Mouse (Mus musculus) kidney, postnatal 14 days (tissue): ENCODE results near the gene Nobox.

Experiments
- DNase-seq: peaks from one replicate; pipeline ENCODE4 v3.0.0; 2022; ENCODE audit warnings: mixed read lengths

Nobox gene

DNA sequence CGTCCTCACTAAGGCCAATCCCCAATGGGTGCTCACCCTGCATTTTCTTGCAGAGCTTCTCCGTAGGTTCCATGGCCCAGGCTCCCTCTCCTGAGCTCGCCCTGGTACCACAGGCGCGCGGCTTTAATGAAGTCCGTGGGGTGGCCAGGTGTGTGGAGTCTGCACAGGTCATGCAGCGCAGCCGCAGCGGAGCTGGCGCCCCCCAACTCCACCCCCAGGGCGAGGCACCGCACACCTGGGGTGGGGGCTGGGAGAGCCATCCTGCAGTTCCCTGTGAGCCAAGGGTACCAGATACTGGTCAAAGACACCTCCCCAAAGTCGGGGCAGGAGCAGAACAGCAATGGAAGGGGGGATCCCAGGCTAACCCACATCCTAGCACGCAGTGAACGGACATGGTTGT lies at the start of gene Nobox:
TSS of gene Nobox (minus strand) at position 101 of the 400 bp plus-strand sequence.
- no peak for DNase-seq

DNA sequence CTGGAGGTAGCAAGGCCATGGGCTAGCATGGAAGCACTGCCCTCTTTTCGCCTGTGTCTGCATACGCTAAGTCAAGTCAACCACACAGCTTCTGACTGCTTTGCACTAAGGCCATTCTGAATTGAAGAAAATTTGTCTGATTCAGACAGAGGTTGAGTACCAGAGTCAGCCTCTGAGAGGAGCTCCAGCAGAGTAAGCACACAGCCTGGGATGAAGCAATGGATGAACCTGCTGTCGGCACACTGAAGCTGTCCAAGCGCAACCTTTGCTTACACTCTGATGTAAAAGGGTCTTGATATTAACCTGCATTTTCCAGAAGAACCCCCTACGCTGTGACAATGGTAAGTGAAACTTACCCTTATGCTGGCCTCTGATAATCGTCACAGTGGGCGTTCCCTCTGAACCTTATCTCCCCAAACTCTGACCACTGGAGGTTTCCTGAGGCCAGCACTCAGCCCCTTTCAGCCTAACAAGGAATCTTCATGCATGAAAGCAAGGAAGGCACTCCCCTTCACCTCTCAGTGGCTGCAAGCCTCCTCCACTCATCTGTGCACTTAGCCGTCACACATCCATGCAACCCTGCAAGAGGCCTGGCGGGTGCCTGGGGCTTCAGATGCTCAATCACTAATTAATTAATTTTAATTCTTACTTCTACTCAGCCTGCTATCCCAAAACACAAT lies 45.3 kb upstream of the Nobox start:
- DNase-seq, result no peak

DNA sequence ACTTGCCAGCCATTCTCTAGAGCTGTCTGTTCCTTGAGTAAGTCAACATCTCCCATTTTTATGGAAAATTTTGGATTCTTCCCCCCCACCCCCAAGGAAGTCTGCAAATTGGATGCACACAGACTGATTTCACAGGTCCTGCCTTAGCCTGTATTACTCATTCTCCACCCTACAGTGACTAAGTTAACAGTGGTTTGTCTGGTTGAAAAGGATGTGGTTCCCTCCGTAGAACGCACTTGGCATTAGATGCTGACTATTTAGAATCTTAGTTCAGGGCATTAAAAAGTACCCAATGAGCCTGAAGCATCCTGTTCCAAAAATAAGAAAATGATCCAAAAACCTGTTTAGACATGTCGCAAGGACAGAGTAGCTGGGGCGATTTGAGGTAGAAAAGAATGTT lies 44.1 kb upstream of the Nobox start:
- DNase-seq, result no peak

DNA sequence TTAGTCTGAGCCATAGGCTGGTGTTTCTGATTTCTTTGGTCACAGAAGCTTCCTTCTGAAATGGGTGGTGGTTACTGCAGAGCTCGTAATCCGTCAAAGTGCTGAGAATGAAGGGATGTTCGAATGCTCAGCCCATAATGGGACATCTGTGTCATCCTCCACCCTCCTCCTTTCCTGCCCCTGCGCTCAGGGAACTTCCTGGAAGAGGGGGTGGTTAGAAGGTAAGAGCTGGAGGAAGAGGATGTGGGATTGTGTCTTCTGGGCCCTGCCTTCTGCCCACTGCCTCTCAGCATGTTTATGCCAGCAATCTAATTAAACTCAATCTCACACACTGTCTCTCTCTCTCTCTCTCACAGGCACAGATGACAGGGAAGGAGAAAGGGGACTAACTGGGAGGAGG lies 39.7 kb upstream of the Nobox start:
- no peak for DNase-seq

DNA sequence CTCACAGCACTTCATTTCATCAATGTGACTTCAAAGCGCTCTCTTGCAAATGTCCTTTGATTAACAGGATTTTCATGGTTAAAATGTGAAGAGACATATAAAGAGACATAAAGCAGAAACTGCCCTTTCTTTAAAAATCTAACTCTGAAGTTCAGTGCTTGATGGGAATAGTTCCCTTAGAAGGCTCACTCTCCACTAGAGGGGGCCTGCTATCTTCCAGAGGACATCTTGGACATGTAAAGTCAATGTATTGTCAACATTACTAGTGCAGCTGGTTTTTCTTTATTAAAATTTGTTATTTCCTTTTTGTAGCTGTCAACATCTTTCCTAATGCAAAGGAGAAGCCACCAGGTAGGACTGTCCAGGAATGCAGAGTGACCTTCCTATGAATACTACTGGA lies 38.3 kb upstream of the Nobox start:
- DNase-seq, result no peak

DNA sequence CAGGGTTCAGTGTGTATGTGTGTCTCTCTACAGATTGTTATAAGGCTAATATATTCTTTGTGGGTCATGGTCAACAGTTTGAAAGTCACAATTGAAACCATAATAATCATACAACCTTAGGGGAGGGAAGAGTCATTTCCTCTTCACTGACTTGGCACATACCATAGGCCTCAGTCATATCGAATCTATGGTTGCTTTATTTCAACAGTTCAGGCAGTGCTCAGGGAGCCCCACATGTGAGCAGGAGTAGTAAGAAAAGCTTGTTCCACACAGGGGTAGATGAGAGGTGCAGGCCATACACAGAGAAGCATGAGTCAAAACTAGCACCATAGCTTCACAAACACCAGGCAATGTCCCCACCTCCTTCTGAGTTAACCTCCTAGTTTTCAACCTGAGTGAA lies 33.7 kb upstream of the Nobox start:
- DNase-seq, result no peak

DNA sequence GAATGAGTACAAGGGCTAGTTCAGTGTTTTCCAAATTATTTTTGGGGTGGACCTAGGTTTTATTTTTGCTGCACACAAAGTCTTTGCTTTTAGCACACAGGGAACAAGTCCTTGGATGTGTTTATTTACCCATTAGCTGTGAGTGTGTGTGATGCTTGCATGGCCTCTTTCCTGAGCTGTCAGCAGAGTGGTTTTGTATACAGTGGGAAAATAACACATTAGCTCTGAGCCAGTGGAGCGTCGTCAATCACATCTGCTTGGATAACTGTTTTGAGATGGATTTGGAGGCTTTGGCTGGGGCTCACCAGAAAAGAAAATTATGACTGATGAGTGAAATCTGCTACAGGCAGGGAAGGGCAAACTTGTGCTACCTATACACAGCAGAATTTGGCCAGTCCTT lies 33.0 kb upstream of the Nobox start:
- no peak for DNase-seq

DNA sequence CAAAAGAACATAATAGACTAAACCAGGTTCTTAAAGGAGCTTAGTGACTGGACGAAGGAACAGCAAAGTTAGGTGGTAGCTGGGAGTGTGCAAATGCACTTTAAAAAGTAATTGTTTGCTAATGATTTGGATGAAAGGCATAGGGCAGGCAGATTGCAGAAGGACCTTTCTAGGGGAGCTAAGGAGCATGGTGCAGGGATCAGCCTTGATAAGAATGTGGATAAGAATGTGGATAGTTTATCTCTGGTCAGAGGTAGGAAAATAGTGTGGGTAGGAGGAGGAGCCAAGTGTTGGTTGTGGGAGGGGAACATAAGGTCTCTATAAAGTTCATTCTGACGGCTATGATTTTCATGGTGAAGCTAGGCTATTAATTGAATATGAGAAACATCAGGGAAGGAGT lies 29.4 kb upstream of the Nobox start:
- no peak for DNase-seq

DNA sequence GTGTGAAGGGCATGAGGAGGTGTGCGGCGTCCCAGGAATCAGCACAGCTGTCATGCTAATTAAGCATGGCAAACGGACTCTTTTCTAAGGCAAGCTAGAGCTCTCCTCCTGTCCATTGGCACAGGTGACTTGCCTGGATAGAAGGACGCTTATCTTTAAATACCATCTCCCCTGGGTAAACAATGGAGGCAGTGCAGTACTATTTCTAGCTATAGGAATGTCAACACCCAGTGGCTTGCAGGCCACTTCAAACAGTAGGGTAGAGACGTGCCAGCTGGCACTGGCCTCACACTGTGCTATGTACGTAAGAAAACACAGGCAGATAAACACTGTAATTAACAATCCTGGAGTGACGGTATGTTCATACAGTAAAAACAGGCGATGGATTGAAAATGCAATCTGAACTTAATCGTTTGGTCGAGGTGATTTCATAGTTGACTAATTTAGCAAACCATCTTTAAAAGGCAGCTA lies 28.2 kb upstream of the Nobox start:
- DNase-seq, result peak; percentile 33

DNA sequence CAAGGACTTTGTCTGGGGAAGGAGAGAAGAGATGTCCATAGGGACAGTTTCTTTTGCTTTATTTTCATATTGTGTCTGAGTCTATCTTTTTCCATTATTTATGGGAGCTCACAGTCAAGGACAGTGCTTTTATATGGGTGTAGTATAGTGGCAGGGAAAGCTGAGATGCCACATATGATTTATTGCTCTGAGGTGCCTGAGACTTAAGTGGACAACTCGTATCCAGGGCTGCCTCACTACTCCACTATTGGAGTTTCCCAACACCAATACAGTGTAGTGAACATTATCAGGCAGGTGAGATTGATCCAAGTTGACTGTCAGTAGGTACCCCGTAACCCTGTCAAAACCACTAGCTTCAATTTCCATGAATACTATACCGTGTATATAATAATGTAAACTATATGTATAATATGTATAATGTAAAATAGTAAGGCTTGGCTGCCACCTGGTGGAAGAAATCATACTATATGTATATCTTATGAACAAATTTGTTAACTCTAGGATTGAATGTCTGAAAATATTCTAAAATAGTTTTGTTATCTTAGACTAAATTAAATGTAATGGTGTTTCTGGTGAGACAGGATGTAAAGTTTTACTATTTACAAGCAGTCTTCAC lies 26.4 kb upstream of the Nobox start:
- no peak for DNase-seq

DNA sequence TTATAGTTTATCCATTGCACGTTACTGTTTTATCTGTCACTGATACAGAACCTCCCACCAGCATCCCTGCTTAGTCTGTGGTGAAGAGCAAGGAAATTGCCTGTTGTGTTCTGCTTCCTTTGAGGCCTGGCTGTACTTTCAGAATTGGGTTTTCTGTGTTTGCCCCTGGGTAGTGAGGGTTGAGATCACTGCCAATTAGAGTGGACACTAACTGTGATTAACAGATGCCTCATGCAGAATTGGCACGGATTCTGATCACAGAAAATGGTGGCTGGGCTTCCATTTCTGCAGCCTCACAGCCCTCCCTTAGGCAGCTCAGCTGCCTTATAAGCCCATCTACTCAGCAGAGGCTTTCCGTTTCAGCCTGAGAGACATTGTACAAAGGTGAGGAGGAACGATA lies 24.1 kb upstream of the Nobox start:
- no peak for DNase-seq

DNA sequence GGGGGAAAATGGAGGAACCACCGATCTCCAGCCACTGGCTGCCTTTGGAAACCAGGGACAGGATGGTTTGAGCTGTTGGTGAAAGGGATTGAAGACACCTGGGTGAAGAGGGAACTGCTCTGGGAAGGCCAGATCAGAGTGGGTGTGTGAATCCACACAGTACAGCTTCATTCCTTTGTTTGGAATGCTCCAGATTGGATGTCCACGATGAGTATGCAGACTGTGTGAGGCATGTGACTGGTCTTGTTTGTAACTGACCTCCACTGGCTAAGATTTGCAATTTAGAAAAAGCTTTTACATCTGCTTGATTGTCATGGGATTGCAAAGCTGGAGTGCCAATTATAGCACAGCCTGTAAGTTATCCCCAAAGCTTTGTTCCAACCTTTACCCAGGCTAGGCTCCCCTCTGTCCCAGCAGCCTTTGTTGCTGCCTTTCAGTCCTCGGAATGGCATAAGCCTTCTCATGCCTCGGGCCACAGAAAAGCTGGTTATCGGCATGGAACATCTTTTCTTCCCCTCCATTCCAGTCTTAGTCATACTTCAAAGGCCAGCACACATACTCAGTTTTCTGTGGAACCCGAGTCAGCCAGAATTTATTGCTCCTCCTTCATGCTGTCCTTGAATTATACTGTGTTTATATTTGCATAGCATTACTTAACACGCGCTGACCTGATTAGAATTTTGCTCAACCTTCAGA lies 3.8 kb upstream of the Nobox start:
- DNase-seq, result no peak

DNA sequence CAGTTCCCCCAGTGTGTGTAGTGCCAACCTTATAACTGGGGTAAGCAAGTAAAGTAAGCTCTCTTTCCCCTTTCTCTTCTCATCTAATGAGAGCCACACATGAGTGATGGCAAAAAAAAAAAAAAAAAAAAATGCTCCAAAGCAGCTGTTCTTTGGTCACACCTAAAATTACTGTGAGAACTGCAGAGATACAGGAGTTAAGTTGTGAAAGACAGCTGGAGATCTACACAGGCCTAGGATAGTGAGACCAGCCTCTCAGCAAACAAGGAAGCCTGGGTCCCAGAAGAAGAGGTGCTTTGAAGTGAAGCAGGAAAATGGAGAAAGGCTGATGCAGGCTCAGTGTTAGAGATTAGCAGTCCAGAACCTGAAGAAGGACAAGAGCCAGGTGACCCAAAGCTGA lies 3.2 kb upstream of the Nobox start:
- DNase-seq, result no peak

DNA sequence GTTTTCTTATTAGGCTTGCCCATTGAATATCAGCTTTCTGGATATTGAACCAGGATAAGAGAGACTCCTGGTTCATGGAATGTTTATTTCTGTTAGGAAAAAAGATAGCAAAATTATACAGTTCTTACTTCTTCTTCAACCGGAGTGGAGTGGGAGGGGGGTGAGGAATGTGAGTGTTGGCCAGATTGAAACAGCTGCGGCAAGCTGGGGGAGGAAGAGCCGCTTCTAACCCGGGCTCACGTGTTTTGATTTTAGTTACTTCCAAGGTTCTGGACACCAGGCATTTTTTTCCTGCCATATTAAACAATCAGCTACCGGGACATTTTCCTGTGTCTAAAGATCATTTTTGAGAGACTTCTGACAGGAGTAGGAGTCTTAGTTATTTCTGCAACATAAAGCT lies 717 bp upstream of the Nobox start:
- DNase-seq, result peak; percentile 20

DNA sequence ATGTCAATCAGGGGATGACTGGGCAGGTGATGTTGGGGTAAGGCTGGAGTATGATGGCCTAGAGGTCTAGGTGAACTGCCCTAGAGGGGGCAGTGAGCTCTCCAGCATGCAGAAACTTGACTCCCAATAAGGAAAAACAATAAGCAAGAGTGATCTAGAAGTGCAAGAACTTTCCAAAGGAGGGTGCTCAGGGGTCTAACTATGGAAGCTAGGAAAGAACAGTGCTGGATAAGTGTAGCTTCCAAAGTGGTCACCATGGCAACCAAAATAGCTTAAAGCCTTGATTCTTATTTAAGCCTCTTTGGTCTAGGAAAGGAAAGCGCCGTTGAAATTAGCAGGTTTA lies 11.9 kb downstream of the Nobox start:
- no peak for DNase-seq

DNA sequence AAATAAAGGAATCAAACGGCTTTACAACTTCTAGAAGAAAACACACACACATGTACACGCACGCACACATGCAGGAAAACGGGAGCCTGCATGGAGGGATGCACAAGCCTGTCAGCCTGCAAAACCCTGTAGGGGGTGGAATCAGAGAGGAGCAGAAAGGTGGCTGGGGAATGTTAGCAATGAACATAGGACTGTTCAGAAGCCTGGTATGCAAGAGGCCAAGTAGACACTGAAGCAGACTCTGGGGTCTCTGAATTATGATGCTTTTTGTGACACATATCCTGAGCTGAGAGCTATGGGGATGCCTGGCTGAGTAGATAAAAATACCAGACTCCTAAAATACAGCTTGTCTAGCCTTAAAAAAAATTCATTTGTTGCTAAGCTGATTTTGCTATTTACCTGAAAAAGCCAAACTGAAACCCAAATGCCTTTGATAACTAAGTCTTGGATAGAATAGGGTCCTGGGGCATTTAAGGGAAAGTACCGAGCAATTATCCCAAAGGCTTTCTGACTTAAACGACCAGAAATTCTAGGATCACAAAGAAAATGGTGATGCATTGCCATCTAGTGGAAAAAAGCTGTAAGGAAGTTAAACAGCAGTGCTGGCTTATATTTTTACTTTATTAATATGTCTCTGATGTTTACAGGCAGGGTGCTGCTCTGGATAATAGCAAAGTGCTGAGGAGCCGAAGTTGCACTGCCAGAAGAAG lies 12.4 kb downstream of the Nobox start:
- peak; percentile 41 for DNase-seq

DNA sequence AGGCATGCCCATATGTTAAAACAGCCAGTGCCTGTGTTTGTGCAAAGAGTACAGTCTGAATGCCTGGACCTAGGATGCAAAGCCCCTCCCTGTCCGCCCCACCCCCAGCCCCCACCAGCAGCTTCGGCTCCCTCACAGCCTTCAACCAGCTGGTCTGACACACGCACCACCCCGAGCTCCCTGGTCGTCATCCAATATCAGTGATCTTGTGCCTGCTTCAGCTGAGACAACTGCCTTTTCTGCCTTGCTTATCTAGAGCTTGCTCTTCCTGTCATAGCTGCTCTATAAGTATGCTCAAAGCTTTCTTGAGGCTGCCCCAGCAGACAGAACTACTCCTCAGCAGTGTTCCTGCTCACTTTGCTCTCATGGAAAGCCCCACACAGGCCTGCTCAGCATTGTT lies 13.4 kb downstream of the Nobox start:
- no peak for DNase-seq

DNA sequence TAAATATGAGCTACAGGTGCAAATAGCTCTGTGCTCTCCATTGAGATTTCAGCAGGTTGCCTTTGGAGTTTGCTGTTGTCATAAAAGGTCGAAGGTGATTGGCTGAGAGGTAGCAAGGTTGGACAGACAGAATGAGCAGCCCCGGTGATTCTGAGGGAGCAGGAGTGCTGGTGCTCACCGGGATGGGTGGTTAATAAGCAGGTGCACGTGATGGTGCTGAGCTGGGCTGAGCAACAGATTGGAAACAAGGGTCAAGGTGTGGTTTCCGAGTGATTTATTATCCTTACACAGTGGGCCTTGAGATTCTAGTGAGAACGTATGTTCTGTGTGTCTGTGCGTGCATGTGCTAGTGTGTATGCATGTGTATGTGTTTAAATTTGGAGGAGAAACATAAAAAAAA lies 16.2 kb downstream of the Nobox start:
- no peak for DNase-seq

DNA sequence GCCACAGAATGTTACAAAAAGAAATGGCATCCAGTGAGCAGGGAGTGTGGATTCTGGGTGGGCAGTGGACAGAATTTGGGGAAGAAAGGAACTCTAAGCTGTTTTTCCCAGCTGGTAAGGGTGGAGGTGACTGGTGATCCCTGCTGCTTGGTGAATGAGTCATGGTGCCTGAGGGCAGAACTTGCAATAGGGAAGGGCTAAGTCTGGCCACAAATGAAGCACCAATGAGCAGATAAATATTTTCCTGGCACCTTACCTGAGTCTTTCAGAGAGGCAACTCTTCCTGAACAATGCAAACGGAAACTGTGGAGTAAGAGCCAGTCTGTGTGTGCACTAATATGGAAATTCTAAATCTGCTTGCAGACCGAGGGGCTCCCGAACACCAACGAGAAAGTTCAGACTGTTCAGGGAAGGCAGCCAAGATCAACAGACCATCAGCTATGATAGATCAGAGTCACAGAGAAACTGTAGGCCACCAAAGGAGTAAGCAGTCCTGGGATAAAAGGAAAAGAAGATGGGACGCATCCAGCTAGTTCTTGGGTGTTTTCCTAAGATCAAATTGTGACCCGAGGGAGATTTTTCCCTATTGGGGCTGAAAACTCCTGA lies 16.8 kb downstream of the Nobox start:
- peak; percentile 38 for DNase-seq

DNA sequence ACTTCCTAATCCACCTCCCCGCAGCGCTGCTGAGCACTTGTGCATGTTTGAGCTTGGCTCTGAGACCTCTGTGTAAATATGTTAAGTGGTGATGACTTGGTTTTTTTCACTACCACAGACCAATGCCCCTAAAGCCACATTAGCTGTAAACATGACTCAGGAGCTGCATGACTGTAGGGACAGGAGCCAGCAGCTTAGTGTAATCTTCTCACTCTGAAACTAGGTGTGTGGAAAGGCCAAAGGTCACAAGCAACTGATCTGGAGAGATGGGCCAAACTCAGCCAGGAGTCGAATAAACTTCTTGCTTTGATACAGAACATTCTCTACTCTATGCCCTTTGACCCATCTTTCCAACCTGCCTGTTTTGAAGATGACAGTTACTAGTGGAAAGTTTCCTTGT lies 17.3 kb downstream of the Nobox start:
- peak; percentile 43 for DNase-seq

DNA sequence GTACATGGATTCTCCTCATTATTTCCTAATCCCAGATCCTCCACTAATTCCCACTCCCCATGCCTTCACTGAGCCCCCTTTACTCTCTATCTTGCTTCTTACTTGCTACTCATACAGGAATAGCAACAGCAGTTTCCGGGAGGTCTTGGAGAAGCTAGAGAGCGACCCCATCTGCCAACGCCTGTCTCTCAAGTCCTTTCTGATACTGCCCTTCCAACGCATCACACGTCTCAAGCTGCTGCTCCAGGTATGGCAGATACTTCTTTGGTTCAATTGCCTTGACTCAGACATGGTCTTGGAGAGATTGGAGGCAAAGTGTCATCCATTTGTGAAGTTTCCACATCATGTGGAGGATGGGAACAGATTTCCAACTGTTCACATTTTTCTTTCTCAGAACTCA lies 28.9 kb downstream of the Nobox start:
- no peak for DNase-seq

DNA sequence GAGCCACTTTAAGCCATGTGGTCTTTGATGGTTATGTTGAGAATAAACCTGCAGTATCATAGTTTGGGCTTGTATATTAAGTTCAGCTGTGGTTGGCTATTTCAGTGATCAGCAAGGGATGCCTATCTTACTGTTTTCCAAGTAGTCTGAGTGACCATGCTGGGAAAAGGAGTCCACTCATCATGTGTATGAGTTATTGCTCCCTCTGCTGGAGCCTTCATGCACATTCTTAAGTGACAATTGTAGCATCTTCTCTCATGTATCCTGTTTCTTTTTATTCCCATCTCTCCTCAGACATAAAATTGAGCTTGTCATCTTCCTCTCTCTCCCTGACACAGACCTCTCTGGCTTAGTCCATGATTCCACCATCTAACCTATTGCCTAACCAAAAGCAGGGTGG lies 31.1 kb downstream of the Nobox start:
- DNase-seq, result peak; percentile 45

DNA sequence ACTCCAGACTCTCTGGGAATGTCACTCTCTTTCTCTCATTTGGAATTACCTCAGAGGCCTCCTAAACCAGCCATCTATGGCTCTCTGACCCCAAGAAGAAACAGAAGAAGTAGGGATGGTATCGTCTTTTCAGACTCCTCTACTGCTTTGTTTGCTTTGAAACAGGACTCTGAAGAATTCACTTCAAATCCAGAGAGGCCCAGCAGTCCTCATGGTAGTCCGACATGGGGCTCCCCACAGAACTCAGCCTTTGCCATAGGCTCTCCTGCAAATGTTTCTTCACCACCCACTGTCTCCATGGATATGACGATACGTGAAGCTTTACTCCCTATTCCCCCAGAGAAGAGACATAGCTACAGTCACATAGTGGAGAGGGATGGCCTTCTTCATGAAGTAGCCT lies 35.2 kb downstream of the Nobox start:
- DNase-seq, result no peak
